Mouse (Mus musculus) c-Kit-negative CD71-positive TER-119-positive erythroid progenitor cells, embryonic 14.5 days (primary cell): ENCODE measurements around the gene Crybb3.

Experiments
- DNase-seq: peaks from one replicate; pipeline ENCODE4 v3.0.0-alpha.2; 2013; ENCODE audit warnings: low read depth, low spot score

Gene Crybb3

DNA sequence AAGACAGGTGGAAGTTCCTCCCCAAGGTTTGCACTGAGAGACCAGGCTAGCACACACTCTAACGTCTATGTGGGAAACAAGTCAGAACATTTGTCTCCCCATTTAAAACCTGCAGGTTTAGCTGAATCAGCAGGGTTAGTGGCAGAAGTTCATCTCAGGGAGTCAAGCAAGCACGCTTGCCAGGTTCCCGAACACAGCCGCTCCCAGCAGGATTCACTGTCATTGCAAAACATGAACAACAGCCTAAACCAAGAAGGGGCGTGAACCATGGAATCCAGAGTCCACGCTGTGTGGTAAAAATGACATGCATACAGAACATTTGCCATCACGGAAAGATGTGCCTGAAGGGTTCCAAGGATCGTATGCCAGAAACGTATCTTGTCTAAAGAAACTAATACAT lies 23.7 kb upstream of the Crybb3 start:
- DNase-seq, result no peak

DNA sequence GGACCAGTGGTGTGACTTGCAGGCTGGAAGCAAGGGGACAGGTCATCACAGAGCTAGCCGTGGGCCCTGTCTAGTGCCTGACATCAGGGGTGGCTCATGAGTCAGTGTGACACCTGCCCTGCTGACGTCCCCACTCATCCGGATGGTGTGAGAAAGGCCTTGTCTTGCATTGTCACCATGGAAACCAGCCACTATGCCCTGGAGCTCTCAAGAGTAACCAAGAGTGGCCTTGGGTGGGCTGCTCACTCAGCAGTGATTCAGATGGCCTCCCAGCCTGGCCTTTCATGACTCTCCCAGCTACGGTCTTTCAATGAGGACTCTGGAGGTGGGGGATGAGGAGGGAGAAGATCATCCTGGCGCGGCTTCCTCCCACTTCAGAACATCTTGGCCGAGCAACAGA lies 21.1 kb upstream of the Crybb3 start:
- DNase-seq, result no peak

DNA sequence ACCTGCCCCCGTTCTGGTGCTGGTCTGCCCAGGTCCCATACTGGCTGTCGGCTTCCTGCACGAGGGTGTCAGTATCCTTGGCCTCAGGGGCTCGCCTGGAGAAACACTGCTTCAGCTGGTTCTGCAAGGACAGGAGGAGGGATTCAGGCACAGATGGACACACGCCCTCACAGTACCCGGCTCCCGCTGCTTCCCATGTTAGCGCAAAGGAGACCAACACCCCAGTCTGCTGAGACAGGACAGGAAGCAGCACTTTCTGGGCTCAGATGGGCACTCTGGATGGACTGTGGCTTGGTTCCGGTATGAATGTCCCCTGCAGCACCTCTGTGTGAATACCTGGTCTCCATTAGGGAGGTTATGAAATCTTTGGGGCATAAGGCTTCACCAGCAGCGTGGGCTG lies 20.1 kb upstream of the Crybb3 start:
- no peak for DNase-seq

DNA sequence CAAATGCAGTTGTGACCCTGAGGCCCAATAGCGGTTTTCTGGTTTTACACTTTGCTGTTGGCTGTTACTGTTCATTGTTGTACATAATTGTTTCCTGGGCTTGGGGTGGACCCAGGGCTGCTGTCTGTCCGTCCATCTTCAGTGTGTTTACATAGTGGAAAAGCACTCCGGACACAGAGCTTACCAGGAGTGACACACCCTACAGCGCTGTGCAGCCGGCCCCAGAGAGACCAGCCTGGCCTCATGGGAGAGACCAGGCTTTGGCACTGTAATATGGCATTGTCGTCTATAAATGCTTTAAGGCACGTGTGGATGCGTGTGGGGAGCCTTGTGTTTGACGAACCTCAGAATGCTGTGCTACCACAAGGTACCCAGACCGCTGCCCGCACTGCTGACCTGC lies 19.0 kb upstream of the Crybb3 start:
- no peak for DNase-seq

DNA sequence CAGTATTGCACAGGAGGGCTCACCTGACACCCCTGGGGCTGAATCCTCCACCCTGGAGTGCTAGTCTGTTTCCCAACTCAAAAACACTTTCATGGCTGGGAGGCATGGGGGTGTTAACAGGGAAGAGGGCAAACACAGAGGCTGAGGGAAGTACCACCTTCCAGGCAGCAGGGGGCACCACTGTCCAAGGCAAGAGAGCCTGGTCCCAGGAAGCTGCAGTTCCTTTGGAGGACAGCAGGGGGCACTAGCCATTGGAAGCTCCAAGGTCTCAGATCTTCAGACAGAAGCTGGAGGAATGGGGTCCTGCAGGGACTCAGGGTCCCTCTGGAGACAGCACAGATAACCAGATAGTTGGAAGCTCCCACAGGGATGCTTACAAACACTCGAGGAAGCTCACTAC lies 18.2 kb upstream of the Crybb3 start:
- peak; percentile 48 for DNase-seq

DNA sequence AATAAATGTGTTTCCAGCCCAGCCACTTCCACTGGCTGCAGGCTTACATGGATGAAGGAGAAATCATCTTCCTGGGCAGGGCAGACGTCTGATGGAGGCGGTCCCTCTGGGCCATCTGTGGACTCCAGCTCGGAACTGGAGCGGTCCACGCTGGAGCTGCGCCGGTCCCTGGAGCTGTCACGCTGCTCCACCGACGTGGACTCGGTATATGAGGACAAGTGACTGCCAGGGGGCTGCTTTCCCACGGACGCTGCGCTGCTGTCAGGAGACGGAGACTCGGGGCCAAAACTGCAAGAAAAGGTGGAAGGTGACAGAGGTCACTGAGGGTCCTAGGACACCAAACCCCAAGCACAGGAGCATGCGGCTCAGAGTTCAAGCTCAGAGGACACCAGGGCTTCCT lies 16.2 kb upstream of the Crybb3 start:
- DNase-seq, result no peak

DNA sequence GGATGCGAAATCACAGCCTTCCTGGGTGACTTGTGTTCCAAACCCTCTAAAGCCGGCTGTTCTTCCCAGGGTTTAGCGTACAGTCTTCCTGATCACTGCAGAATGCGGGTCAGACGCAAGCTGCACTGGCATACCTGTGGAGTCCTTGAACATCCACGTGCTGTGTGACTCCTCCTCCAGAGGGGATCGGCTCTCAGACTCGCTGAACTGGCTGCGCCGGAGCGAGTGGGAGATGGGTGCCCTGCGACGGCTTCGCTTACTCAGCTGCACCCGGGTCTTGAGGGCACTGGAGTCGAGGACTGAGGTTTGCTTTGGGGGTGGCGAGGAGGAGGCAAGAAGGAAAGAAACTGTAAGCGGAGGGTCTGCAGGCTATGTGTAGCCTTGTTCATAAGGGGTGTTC lies 14.1 kb upstream of the Crybb3 start:
- no peak for DNase-seq

DNA sequence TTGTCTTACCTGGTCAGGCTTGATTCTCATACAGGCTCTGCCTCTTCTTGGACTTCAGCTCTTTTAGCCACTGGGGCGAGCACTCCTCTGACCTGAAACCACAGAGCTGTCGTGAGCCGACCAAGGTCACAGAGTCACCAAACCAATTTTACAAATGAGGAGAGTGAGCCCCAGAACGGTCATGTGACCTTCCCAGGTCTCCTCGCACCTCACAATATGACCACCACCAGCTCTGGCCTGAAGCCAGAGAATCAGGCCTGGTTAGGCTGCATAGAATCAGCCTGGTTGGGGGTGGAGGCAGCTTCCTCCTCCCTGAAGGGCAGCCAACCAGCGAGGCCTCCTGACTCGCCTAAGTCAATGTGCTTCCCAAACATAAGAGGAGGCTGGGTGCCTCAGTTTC lies 11.0 kb upstream of the Crybb3 start:
- DNase-seq, result no peak

DNA sequence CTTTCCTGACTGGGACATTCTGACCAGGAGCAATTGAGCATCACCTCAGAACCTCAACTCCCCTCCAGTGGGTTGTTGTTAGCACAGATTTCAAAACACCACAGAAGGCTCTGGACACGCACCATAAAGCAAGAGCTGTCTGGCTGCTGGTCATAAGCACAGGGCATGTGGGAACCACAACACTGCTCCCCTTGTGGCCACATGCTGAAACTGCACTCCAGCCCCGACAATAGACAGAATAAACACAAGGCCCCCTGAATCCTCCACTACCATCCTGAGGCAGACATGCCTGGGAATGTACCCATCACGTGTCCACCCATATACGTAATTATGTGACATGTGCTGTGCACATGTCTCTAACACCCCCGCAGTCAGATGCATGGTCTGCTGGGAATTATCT lies 9.8 kb upstream of the Crybb3 start:
- DNase-seq, result no peak

DNA sequence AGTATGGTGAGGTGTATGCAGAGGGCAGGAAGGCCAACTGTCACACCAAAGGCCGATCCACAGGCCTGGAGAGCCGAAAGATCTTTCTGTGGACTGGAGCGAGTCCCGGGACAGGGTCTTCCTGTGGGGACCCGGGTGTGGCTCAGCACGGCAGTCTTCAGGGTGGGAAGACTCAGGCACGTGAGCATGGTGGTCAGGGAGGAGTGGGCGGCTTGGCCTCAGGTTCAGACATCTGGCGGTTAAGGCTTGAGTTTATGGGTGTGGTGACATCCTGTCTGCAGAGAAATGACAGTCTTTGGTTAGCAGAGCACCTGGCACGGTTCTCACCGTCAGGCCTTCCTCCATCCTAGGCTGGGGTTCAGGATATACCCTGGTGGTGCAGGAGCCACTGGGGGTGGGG lies 9.4 kb upstream of the Crybb3 start:
- DNase-seq, result no peak

DNA sequence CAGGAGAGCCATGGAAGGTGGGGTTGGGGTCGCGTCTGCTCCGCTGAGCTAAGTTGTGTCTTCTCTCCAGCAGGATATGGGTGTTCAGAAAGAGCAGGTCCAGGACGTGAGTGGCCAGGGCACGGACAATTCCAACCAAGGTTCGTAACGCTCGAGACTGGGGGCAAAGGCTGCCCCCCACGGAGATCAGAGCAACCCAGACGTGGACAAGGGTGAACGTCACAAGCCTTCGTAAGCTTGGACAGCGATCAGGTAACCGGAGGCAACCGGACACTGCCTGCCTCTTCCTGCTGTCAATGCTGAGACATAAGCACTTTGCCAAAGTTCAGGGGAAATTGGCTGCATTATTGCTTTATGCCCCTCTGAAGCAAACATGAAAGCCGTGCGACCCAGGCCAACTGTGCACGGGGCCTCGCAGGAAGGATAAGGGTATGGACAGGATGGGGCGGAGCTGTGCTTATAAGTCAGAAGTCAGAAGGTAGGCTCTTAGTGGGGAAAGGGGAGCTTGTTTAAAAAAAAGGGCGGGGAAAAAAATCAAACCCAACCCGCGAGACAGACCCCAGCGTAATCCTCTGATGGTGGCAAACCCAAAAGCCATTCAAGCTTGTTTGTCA lies 8.8 kb upstream of the Crybb3 start:
- no peak for DNase-seq

DNA sequence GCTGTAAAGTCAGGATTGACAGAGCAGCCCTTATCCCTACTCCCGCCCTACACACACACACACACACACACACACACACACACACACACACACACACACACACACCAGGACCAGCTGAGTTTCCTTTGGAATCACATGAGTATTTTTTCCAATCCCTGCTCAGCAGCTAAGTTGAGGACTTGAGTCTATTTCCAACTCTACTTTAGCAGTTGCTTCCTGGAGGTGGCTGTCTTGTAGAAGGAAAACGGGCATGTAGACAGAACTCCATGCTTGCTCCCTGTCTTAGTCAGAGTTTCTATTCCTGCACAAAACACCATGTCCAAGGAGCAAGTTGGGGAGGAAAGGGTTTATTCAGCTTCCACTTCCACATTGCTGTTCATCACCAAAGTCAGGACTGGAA lies 6.1 kb upstream of the Crybb3 start:
- no peak for DNase-seq

DNA sequence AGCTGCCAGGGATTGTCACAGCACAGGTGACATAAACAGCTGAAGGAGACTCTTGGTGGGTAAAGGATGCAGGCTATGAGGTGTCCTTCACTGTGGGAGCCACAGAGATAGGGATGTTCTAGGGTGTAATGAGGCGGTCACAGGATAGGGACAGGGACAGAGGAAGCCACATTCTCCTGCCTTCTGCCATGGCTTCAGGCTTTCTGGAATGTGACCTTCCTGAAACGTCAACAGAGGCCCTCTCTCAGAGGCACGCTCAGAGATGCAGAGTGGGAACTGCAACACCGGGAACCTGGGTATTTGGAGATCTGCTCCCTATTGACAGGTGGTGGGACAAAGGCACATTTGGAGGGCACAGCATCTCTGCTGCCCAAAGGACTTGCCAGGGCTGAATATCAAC lies 5.6 kb upstream of the Crybb3 start:
- no peak for DNase-seq

DNA sequence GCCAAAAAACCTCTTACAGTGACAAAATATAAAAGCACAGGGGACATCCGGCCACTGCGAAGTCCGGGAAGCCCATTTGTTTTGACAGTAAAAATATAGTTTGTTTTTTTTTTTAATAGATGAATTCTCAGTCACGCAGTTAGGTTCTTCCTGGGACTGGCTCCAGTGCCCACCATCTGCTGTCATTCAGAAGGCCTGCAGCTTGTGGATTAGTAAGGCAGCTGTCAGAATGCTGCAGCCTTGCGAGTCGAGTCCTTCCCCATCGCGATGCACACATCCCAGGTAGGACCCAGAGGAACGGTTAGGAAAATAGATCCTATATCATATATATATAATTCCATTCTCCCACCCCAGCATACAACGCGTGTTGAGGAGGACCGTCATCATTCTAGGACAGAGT lies 5.1 kb upstream of the Crybb3 start:
- DNase-seq, result no peak

DNA sequence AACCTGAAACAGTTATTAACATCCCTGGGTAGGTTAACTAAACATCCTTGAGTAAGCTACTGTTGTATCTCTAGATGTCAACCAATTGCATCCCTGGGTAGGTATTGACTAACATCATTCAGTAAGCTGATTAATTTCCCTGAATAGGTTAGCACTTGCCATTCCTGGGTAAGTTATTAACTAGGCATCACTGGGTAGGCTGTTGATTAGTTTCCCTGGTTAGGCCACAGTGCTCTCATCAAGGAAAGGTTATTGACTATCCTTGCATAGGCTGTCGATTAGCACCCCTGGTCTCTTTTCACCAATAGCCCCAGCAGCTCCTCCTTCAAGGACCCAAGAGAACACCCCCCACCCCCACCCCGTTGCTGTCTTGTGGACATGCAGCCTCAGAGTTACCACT lies 4.5 kb upstream of the Crybb3 start:
- no peak for DNase-seq

DNA sequence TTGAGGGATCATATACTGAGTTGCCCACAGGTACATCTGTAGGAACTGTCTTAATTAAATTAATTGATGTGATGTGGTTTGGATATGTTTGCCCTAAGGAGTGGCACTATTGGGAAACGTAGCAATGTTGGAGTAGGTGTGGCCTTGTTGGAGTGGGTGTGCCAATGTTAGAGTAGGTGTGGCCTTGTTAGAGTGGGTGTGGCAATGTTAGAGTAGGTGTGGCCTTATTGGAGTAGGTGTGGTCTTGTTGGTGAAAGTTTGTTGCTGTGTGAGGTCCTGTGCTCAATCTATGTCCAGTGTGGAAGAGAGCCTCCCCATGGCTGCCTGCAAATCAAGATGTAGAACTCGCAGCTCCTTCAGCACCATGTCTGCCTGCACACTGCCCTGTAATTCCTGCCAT lies 2.9 kb upstream of the Crybb3 start:
- DNase-seq, result peak; percentile 21

DNA sequence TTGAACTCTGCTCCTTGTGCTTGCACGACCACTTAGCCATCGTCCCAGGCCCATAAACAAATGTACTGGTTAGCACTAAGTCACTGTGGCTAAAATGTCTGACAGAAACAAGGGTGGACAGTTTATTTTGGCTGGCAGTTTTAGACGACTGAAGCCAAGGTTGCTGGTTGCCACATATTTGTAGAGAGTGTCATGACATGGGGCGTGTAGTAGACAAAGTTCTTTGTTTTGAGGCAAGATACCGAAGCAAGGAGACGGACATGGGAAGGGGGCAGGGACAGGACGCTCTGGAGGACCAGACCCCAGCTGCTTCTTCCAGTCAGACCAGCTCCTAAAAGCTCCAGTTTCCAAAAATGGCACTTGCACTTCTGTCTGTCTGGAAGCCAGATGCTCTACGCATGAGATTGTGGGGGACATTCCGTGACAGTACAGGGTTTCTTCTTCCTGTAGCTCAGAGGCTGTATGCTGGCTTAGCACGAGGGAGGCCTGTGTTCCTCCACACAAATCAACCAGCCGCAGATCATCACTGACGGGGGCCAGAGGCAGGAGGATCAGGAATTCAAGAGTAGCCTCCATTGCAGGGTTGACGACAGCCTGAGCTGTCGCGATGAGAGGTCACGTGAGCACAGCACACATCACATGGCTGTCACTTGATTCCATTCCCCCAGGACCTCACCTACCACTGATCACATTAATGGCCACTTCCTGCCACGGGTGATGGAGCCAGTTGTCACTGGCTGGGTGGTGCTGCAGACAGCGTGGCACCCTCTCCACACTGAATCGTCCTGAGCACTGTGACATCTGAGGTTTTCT lies 1.2 kb upstream of the Crybb3 start:
- DNase-seq, result no peak

DNA sequence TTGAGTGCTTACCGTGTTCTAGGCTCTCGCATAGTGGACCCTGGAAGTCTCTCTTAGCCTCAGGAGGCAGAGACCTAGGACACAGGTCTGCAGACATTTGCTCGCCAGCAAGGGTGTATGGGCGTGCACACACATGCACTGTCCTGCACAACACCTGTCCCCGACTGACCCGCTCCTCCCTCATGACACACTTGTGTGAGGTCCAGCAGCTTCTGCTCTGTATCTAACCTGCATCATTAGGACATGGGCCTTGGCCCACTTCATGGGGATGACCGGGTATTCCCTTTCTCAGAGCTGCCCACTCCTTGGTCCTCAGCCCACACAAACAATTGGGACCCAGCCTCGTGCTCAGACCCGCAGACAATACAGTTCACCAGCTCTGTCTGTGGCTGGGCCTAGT lies 364 bp downstream of the Crybb3 start:
- no peak for DNase-seq

DNA sequence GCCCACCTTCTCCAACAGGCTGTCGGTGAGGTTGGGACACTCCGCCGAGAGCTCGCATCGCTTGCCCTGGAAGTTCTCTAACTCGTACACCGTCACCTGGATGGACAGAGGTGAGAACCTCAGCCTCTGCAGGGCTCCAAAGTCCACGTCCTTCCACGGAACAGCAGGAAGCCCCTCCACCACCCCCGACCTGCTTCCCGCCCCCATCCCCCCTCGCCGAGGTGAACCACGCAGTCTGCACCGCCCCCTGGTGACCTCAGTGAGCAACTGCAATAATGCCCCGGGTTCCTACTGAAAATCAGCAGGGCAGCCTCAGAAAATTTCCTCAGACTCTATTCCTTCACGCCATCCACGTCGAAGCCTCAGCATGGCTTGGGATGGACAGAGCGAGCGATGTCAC lies 1.6 kb downstream of the Crybb3 start:
- no peak for DNase-seq

DNA sequence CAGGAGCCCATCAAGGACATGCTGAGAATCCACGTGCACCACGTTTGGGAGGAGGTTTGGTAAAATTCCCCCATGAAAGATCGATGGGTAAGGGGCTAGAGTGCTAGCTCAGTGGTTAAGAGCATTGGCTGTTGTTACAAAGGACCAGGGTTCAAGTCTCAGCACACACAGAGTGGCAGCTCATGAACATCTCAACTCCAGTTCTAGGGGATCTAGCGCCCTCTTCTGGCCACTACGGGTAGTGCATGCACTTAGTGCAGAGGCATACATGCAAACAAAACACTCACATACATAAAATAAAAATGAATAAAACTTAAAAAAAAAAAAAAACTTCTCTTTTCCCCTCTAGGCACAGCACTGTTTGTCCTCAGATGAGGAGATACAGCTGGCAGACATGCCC lies 2.7 kb downstream of the Crybb3 start:
- no peak for DNase-seq

DNA sequence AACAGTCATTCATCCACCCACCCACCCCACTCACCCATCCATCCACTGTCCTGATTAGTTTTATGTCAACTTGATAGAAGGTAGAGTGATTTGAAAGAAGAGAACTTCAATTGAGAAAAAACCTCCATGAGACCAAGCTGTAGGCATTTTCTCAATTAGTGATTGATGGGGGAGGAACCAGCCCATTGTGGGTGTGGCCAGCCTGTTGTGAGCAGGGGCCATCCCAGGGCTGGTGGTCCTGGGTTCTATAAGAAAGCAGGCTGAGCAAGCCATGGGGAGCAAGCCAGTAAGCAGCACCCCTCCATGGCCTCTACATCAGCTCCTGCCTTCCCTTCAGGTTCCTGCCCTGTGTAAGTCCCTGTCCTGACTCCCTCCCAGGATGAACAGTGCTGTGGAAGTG lies 11.4 kb downstream of the Crybb3 start, which contains the start of gene Crybb2:
TSS of gene Crybb2 (minus strand) at position 101 of the 400 bp plus-strand sequence.
- no peak for DNase-seq

DNA sequence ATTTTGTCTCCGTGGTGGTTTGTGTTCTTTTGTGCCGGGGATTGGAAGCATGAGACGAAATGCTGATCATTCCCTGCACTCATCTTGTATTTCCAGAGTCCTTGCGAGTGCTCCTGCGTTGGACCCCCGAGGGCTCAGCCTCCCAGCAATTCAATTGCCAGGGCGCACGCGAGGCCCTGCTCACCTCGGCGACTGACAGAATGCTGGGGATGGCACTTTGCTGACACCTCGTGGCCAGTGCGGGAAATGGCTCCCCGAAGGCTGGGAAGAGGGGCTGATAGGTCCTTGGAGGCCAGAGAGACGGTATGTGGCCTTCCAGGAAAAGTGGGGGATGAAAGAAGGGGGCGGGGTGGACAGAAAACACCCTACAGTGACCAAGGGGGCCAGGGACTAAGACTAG lies 27.1 kb downstream of the Crybb3 start:
- DNase-seq, result no peak

DNA sequence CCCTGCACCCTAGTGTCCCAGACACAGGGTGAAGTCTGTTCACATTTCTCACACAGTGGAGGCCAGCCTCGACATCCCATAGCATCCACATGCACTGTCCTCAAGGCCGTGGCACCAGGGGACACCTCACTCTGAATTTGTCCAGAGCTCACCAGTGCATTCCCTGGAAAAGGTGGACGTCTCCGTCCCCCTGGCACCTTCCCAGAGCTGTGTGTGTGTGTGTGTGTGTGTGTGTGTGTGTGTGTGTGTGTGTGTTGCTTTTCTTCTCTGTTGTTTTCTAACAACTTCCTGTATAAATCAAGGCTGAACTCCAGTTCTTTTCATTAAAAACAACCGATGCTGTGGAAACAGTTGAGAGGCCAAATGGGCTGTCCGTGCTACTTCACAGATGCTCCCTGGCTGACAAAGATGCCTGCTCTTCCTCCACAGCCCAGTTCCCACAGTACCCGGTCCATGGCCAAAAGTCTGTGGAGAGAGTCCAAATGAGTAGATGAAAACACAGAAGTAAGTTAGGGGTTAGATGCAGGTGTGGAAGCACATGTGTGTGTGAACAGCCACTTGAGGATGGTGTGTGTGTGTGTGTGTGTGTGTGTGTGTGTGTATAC lies 30.7 kb downstream of the Crybb3 start:
- no peak for DNase-seq
